Mouse (Mus musculus): ENCODE measurements at regions not wholly inside any gene's neighbourhood (a gene's known extent, or its start where the extent isn't known, plus 50 kb on each side); places are given as distances from the start of the nearest gene placed in this dataset.

GRCm38 (mm10) chr17:14764796-14765195 is 70.8 kb upstream of the Thbs2 start:
- no peak for DNase-seq

GRCm38 (mm10) chr17:14753095-14753494 is 59.1 kb upstream of the Thbs2 start:
- peak; percentile 68 for DNase-seq

- DNase-seq, result no peak
Observed at GRCm38 (mm10) chr17:14750519-14751145, 56.6 kb upstream of the Thbs2 start.

DNA sequence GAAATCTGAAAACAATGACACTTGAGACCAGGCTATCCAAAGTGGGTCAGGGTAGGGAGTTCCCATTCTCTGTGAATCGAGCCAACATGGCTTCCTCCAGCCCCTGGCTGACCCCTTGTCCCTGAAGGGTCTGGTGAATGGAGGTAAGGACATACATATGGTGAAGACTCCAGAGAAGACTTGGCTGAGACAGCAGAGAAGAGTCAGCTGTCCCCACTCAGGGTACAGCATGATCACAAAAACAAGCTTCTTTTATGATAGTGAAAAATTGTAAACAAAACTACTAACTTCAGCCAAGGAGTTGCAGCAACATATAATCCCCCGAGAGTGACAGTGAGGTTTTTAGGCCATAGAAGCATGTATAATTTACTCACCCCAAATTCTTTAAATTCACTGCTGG is 55.2 kb upstream of the Thbs2 start:
- DNase-seq, result peak; percentile 53

DNA sequence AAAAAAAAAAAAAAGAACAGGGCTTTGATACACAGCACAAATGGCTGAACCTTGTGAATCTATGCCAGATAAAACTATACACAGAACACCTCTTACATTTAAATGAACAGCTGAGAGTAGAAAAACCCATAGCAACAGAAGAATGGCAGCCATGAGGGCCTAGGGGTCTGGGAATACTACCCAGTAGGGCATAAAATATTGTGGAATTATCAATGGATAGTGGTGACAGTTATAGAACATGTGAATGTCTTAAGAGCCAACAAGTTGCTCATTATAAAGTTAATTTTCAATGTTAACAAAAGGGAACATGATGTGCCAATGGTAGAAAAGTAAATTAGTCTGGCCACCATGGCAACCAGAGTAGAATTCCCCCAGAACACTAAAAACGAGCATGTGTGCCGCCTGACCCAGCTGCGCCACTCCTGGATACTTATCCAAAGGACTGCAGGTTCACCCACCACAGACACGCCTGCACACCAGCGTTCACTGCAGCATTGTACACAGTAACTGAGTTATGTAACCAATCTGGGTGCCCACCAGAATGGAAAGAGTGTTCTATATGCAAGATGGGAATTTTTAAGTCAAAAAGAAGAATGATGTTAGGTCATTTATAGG is 53.3 kb upstream of the Thbs2 start:
- no peak for DNase-seq

GRCm38 (mm10) chr17:14745512-14745911 is 51.5 kb upstream of the Thbs2 start:
- DNase-seq, result no peak

GRCm38 (mm10) chr17:14744010-14744409 is 50.0 kb upstream of the Thbs2 start:
- no peak for DNase-seq
